18 mouse cellular contexts compared by ENCODE assay signal in genomic region chrX:142838841-142839240, GRCm38 (mm10).
"Had no signal": no experiment of that assay in that cellular context is flagged by ENCODE, and none has a peak within 500 bp of the region (broad histone marks: within the 10 kb centered on the region; RNA-seq: fewer than 3 reads in every experiment).

No protein-coding gene starts in this region.

- ATAC-seq: liver, postnatal 0 days; midbrain, embryonic 15.5 days had no signal

- H3K9ac ChIP-seq: limb, embryonic 12.5 days; liver, embryonic 13.5 days; liver, postnatal 0 days; lung, embryonic 15.5 days; midbrain, embryonic 15.5 days; neural tube, embryonic 12.5 days had no signal

- H3K27me3 ChIP-seq: liver, embryonic 13.5 days; lung, embryonic 15.5 days; midbrain, embryonic 15.5 days; neural tube, embryonic 12.5 days had no signal

- DNase-seq: kidney, postnatal 10 days; kidney, postnatal 4 days; liver; liver, embryonic 13.5 days; liver, postnatal 0 days; lung, postnatal 14 days; right cerebral cortex, adult 18-20 months; right cerebral cortex, postnatal 25 days; thymus, adult 2 months; thymus, postnatal 25 days had no signal

- H3K9me3 ChIP-seq: limb, embryonic 12.5 days; liver, embryonic 13.5 days; lung, embryonic 15.5 days; megakaryocyte, embryonic 14.5 days; midbrain, embryonic 15.5 days; neural tube, embryonic 12.5 days had no signal

- H3K36me3 ChIP-seq: lung, embryonic 15.5 days; midbrain, embryonic 15.5 days; neural tube, embryonic 12.5 days had no signal

- H3K4me3 ChIP-seq: layer of hippocampus, adult 2 months; limb, embryonic 12.5 days; liver, embryonic 13.5 days; lung, embryonic 15.5 days; megakaryocyte, embryonic 14.5 days; midbrain, embryonic 15.5 days; neural tube, embryonic 12.5 days had no signal

- H3K4me1 ChIP-seq: limb, embryonic 12.5 days; liver, embryonic 13.5 days; lung, embryonic 15.5 days; midbrain, embryonic 15.5 days; neural tube, embryonic 12.5 days had no signal

- H3K4me2 ChIP-seq: limb, embryonic 12.5 days; liver, embryonic 13.5 days; lung, embryonic 15.5 days; midbrain, embryonic 11.5 days; midbrain, embryonic 15.5 days; neural tube, embryonic 12.5 days had no signal

- H3K27ac ChIP-seq: layer of hippocampus, adult 2 months; limb, embryonic 12.5 days; liver, embryonic 13.5 days; lung, embryonic 15.5 days; macrophage; midbrain, embryonic 15.5 days; neural tube, embryonic 12.5 days had no signal
